Mouse (Mus musculus) forebrain, embryonic 12.5 days (tissue): ENCODE data around the gene Ttc41. TPM values are rescaled to one million over a fixed set of nuclear protein-coding genes. Genes with fewer than 3 reads are reported as not detected.
"Not testable (repeated sequence)": the region's sequence is repeated elsewhere in the genome, so short reads cannot be mapped to it uniquely, and the experiment has no call there.

Experiments
- ATAC-seq: fragments of 200-750 bp; cut with Nextera tagmentation; 2 replicates; pipeline ENCODE4 v1.8.0; 2017; ENCODE audit warnings: moderate TSS enrichment; ENCODE audit not compliant: low FRiP score
- H3K27ac ChIP-seq: fragments of 300-500 bp; sonication (generic); 2 replicates; pipeline ENCODE4 v1.5.1; 2016; ENCODE audit warnings: mild to moderate bottlenecking
- H3K27me3 ChIP-seq: fragments of 300-500 bp; sonication (generic); 2 replicates; pipeline ENCODE4 v1.6.1; 2016; ENCODE audit warnings: mild to moderate bottlenecking
- H3K36me3 ChIP-seq: fragments of 300-500 bp; sonication (generic); replicated peaks from 2 replicates; pipeline ENCODE4 v1.6.1; 2016; ENCODE audit warnings: mild to moderate bottlenecking
- H3K4me1 ChIP-seq: fragments of 300-500 bp; sonication (generic); 2 replicates; pipeline ENCODE4 v1.6.1; 2016
- H3K4me2 ChIP-seq: fragments of 300-500 bp; sonication (generic); 2 replicates; pipeline ENCODE4 v1.6.1; 2016; ENCODE audit warnings: mild to moderate bottlenecking, moderate library complexity
- H3K4me3 ChIP-seq: fragments of 300-500 bp; sonication (generic); replicated peaks from 2 replicates; pipeline ENCODE4 v1.5.1; 2016; ENCODE audit warnings: mild to moderate bottlenecking
- H3K9ac ChIP-seq: fragments of 300-500 bp; sonication (generic); 2 replicates; pipeline ENCODE4 v1.6.1; 2016; ENCODE audit warnings: mild to moderate bottlenecking
- H3K9me3 ChIP-seq: fragments of 300-500 bp; sonication (generic); 2 replicates; pipeline ENCODE4 v1.6.1; 2016
- WGBS: fragments of 180-500 bp; shearing (Covaris S2); methylation state at CpG from one replicate; pipeline ENCODE4 v1.1.7; 2016; 5-methylcytosine and 5-hydroxymethylcytosine counted together
- polyA plus RNA-seq: library from polyadenylated mRNA; unstranded; fragments of >200 nt; fragmentation: Nextera tagmentation; extraction: Ambion mirVana; gene quantifications from 2 replicates; pipeline ENCODE4 v1.2.1, GENCODE M21; 2016

The Ttc41 gene
- polyA plus RNA-seq, result 2.9 and 3.0 TPM in 2 replicates

GRCm38 (mm10) chr10:86705318-86705921 lies at the start of gene Ttc41, which contains the start of gene Hsp90b1:
Ttc41 (plus strand) TSS chr10:86705811.
Hsp90b1 (minus strand) TSS chr10:86705509.
- Histone ChIP-seq H3K36me3 (peaks cover 29% of the 10 kb centered on the region), H3K27ac (peak within 1 kb of the TSS; percentile 94), H3K9ac (peak within 1 kb of the TSS; percentile 87), H3K4me2 (peak within 1 kb of the TSS; percentile 88), H3K4me1 (peaks cover 47% of the 10 kb centered on the region), H3K9me3 (no peaks in the 10 kb centered on the region), H3K4me3 (peak within 1 kb of the TSS; percentile 87), H3K27me3 (no peaks in the 10 kb centered on the region)
- peak; percentile 98 for ATAC-seq
- under 1% methylated on average over 51 of the region's 51 CpGs for WGBS

GRCm38 (mm10) chr10:86670550-86670949 lies 35.1 kb upstream of the Ttc41 start:
- H3K9ac ChIP-seq, H3K4me2 ChIP-seq, H3K4me1 ChIP-seq, H3K27ac ChIP-seq, ATAC-seq, H3K9me3 ChIP-seq, H3K36me3 ChIP-seq, H3K4me3 ChIP-seq, H3K27me3 ChIP-seq: not testable (repeated sequence)
- 83% methylated on average over 4 of the region's 4 CpGs for WGBS

- not testable (repeated sequence) for H3K27me3 ChIP-seq, H3K9ac ChIP-seq, H3K9me3 ChIP-seq, H3K4me1 ChIP-seq, H3K36me3 ChIP-seq
- peak; percentile 59 for ATAC-seq
- Histone ChIP-seq H3K4me2 (peak overlapping the region; percentile 61), H3K27ac (peak overlapping the region; percentile 81; the same call in 1 of the 2 replicates), H3K4me3 (peak overlapping the region; percentile 57)
- 26% methylated on average over 2 of the region's 2 CpGs for WGBS
Observed at GRCm38 (mm10) chr10:86684797-86685178, 20.8 kb upstream of the Ttc41 start.

- H3K4me3 ChIP-seq, result peak overlapping the region; percentile 57
- peak; percentile 94 for ATAC-seq
- H3K36me3 ChIP-seq, H3K4me1 ChIP-seq, H3K27me3 ChIP-seq, H3K9me3 ChIP-seq: not testable (repeated sequence)
- peak overlapping the region; percentile 81 for H3K27ac ChIP-seq
- peak overlapping the region; percentile 61 for H3K4me2 ChIP-seq
- under 1% methylated on average over 48 of the region's 53 CpGs for WGBS
- peak overlapping the region; percentile 76 for H3K9ac ChIP-seq
Observed at GRCm38 (mm10) chr10:86685179-86686016, 20.2 kb upstream of the Ttc41 start.

GRCm38 (mm10) chr10:86686017-86686360 lies 19.6 kb upstream of the Ttc41 start:
- not testable (repeated sequence) for H3K36me3 ChIP-seq, H3K27me3 ChIP-seq, H3K4me1 ChIP-seq, ATAC-seq, H3K9me3 ChIP-seq, H3K27ac ChIP-seq
- WGBS, result 22% methylated on average over 9 of the region's 9 CpGs
- H3K4me2 ChIP-seq, result peak overlapping the region; percentile 61
- H3K4me3 ChIP-seq, result peak overlapping the region; percentile 57
- peak overlapping the region; percentile 76 for H3K9ac ChIP-seq

- Histone ChIP-seq H3K4me1 (peaks cover 50% of the 10 kb centered on the region), H3K9ac (no peak overlapping the region; the same call in 1 of the 2 replicates), H3K27ac (no peak overlapping the region), H3K27me3 (no peaks in the 10 kb centered on the region), H3K36me3 (peaks cover 72% of the 10 kb centered on the region), H3K4me3 (no peak overlapping the region), H3K4me2 (no peak overlapping the region), H3K9me3 (no peaks in the 10 kb centered on the region)
- WGBS, result 73% methylated on average over 3 of the region's 3 CpGs
- ATAC-seq, result no peak
Observed at GRCm38 (mm10) chr10:86700251-86700650, 5.4 kb upstream of the Ttc41 start.

GRCm38 (mm10) chr10:86700973-86701372 lies 4.6 kb upstream of the Ttc41 start:
- Histone ChIP-seq H3K9me3 (no peaks in the 10 kb centered on the region), H3K27me3 (no peaks in the 10 kb centered on the region), H3K9ac (no peak overlapping the region), H3K4me1 (peaks cover 50% of the 10 kb centered on the region), H3K4me2 (no peak overlapping the region), H3K4me3 (no peak overlapping the region), H3K27ac (no peak overlapping the region), H3K36me3 (peaks cover 65% of the 10 kb centered on the region)
- ATAC-seq, result no peak
- WGBS, result 79% methylated on average over 3 of the region's 3 CpGs

- peaks cover 58% of the 10 kb centered on the region for H3K36me3 ChIP-seq
- no peak for ATAC-seq
- no peaks in the 10 kb centered on the region for H3K27me3 ChIP-seq
- H3K9me3 ChIP-seq, result no peaks in the 10 kb centered on the region
- H3K4me3 ChIP-seq, result no peak overlapping the region
- 69% methylated on average over 4 of the region's 4 CpGs for WGBS
- peaks cover 59% of the 10 kb centered on the region for H3K4me1 ChIP-seq
- H3K9ac ChIP-seq, result no peak overlapping the region
- H3K4me2 ChIP-seq, result peak overlapping the region; percentile 88; the same call in 1 of the 2 replicates
- H3K27ac ChIP-seq, result no peak overlapping the region
Observed at GRCm38 (mm10) chr10:86702312-86702920, 3.2 kb upstream of the Ttc41 start.

- no peak for ATAC-seq
- peaks cover 59% of the 10 kb centered on the region for H3K4me1 ChIP-seq
- peak overlapping the region; percentile 88 for H3K4me2 ChIP-seq
- H3K4me3 ChIP-seq, result peak overlapping the region; percentile 87
- no peak overlapping the region for H3K27ac ChIP-seq
- 73% methylated on average over 4 of the region's 4 CpGs for WGBS
- no peaks in the 10 kb centered on the region for H3K9me3 ChIP-seq
- H3K36me3 ChIP-seq, result peaks cover 48% of the 10 kb centered on the region
- H3K9ac ChIP-seq, result peak overlapping the region; percentile 87
- no peaks in the 10 kb centered on the region for H3K27me3 ChIP-seq
Observed at GRCm38 (mm10) chr10:86703375-86703774, 2.2 kb upstream of the Ttc41 start.

GRCm38 (mm10) chr10:86704141-86704540 lies 1.5 kb upstream of the Ttc41 start:
- H3K36me3 ChIP-seq, result peaks cover 42% of the 10 kb centered on the region
- H3K4me2 ChIP-seq, result peak overlapping the region; percentile 88
- no peak overlapping the region for H3K27ac ChIP-seq
- no peaks in the 10 kb centered on the region for H3K27me3 ChIP-seq
- no peak for ATAC-seq
- 12% methylated on average over 8 of the region's 8 CpGs for WGBS
- peak overlapping the region; percentile 87 for H3K9ac ChIP-seq
- no peaks in the 10 kb centered on the region for H3K9me3 ChIP-seq
- H3K4me3 ChIP-seq, result peak overlapping the region; percentile 87
- peaks cover 58% of the 10 kb centered on the region for H3K4me1 ChIP-seq

- Histone ChIP-seq H3K9ac (peak overlapping the region; percentile 87), H3K4me2 (peak overlapping the region; percentile 88), H3K9me3 (no peaks in the 10 kb centered on the region), H3K27ac (peak overlapping the region; percentile 87), H3K4me1 (peaks cover 52% of the 10 kb centered on the region), H3K4me3 (peak overlapping the region; percentile 87), H3K36me3 (peaks cover 36% of the 10 kb centered on the region), H3K27me3 (no peaks in the 10 kb centered on the region)
- no peak for ATAC-seq
- under 1% methylated on average over 33 of the region's 33 CpGs for WGBS
Observed at GRCm38 (mm10) chr10:86704589-86705191, 921 bp upstream of the Ttc41 start.
